Mouse (Mus musculus) right cerebral cortex, adult 2 months (tissue): ENCODE measurements at regions not wholly inside any gene's neighbourhood (a gene's known extent, or its start where the extent isn't known, plus 50 kb on each side); places are given as distances from the start of the nearest gene placed in this dataset.

Experiments
- DNase-seq, 2 experiments: peaks; one replicate each; pipeline ENCODE4 v3.0.0; 2021 to 2022; ENCODE audit warnings: low spot score in 2 of 2

- no peak for DNase-seq
Measured at GRCm38 (mm10) chr4:131366656-131367055, 422.5 kb downstream of the Matn1 start.

GRCm38 (mm10) chr4:131372517-131372916, 428.3 kb downstream of the Matn1 start:
- DNase-seq = no peak

GRCm38 (mm10) chr4:131373172-131373571, 429.0 kb downstream of the Matn1 start:
- DNase-seq = no peak

- DNase-seq = no peak
Measured at GRCm38 (mm10) chr4:131374527-131375290, 430.5 kb downstream of the Matn1 start.

GRCm38 (mm10) chr4:131381063-131381462, 436.9 kb downstream of the Matn1 start:
- peak; percentile 10 to 24 for DNase-seq

- DNase-seq = no peak
Measured at GRCm38 (mm10) chr4:131381529-131381928, 437.3 kb downstream of the Matn1 start.

GRCm38 (mm10) chr4:131383862-131384261, 439.7 kb downstream of the Matn1 start:
- DNase-seq = peak; percentile 53 to 61

- peak; percentile 42 to 49 for DNase-seq
Measured at GRCm38 (mm10) chr4:131386961-131387360, 442.8 kb downstream of the Matn1 start.

- no peak for DNase-seq
Measured at GRCm38 (mm10) chr4:131391119-131391923, 446.8 kb downstream of the Ptpru start.

GRCm38 (mm10) chr4:131391924-131392297, 446.2 kb downstream of the Ptpru start:
- DNase-seq = no peak

- no peak for DNase-seq
Measured at GRCm38 (mm10) chr4:131392478-131392877, 445.6 kb downstream of the Ptpru start.

- DNase-seq = no peak
Measured at GRCm38 (mm10) chr4:131396226-131396840, 441.8 kb downstream of the Ptpru start.

GRCm38 (mm10) chr4:131397161-131397560, 440.9 kb downstream of the Ptpru start:
- no peak for DNase-seq

- DNase-seq = peak; percentile 47 to 65
Measured at GRCm38 (mm10) chr4:131400756-131401155, 437.3 kb downstream of the Ptpru start.

- no peak for DNase-seq
Measured at GRCm38 (mm10) chr4:131401255-131401654, 436.8 kb downstream of the Ptpru start.

GRCm38 (mm10) chr4:131405376-131406017, 432.6 kb downstream of the Ptpru start:
- DNase-seq = peak in 1 of 2 experiments; percentile 42

GRCm38 (mm10) chr4:131407464-131407863, 430.6 kb downstream of the Ptpru start:
- DNase-seq = no peak

GRCm38 (mm10) chr4:131408644-131409043, 429.4 kb downstream of the Ptpru start:
- DNase-seq = no peak

GRCm38 (mm10) chr4:131409805-131410204, 428.3 kb downstream of the Ptpru start:
- DNase-seq = peak in 1 of 2 experiments; percentile 43

- DNase-seq = no peak
Measured at GRCm38 (mm10) chr4:131411936-131412335, 426.2 kb downstream of the Ptpru start.

GRCm38 (mm10) chr4:131413380-131413779, 424.7 kb downstream of the Ptpru start:
- no peak for DNase-seq

GRCm38 (mm10) chr4:131415453-131415852, 422.6 kb downstream of the Ptpru start:
- DNase-seq = no peak
